Mouse (Mus musculus): ENCODE data around the gene Dlst. TPM values are rescaled to one million over a fixed set of nuclear protein-coding genes. Genes with fewer than 3 reads are reported as not detected.

The Dlst gene
- polyA plus RNA-seq, 1 experiment from 2014 or later, result 107 TPM

DNA sequence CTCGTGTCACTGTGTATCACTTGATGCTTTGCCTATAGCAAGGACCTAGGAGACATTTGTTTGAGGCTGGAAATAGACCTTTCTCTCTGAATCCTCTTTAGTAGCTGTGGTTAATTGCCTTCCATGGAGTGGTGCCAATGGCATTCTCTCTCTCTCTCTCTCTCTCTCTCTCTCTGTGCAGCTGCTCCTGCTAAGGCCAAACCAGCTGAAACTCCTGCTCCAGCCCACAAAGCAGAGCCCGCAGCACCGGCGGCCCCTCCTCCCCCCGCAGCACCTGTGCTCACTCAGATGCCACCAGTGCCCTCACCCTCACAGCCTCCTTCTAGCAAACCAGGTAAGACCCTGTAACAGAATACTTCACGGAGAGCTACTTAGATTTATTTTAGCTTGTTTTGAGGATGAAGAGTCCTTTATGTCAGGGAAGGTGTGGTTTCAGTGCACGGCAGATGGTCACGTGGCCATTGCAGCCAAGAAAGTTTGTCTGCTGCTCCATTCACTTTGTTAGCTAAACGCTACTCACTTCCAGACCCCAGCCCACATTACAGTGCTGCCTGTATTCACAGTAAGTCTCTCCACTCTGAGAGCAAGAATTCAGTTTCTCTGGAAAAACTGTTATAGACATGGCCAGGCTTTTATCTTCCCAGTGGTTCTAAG, 11.3 kb downstream of the Dlst start:
- Histone ChIP-seq H3K4me3 (no peak overlapping the region), H3K9ac (no peak overlapping the region), H3K36me3 (replicated peaks) (peaks cover 45% of the 10 kb centered on the region), H3K4me2 (no peak overlapping the region), H3K27ac (no peak overlapping the region), H3K4me1 (no peaks in the 10 kb centered on the region), H3K9me3 (no peaks in the 10 kb centered on the region), H3K27me3 (replicated peaks) (no peaks in the 10 kb centered on the region)
- ATAC-seq (replicated peaks), result no peak
- 86% methylated on average over 9 of the region's 9 CpGs for WGBS

- no peak for ATAC-seq (replicated peaks)
- Histone ChIP-seq H3K36me3 (replicated peaks) (peaks cover 51% of the 10 kb centered on the region), H3K9ac (no peak overlapping the region), H3K9me3 (no peaks in the 10 kb centered on the region), H3K4me1 (no peaks in the 10 kb centered on the region), H3K27me3 (replicated peaks) (no peaks in the 10 kb centered on the region), H3K27ac (no peak overlapping the region), H3K4me2 (no peak overlapping the region), H3K4me3 (no peak overlapping the region)
- WGBS, result 96% methylated on average over 9 of the region's 9 CpGs
Measured at GRCm38 (mm10) chr12:85123108-85123530, 12.5 kb downstream of the Dlst start.

GRCm38 (mm10) chr12:85123645-85124044, 13.0 kb downstream of the Dlst start:
- H3K36me3 ChIP-seq (replicated peaks), result peaks cover 53% of the 10 kb centered on the region
- no peak overlapping the region for H3K9ac ChIP-seq
- no peak overlapping the region for H3K4me2 ChIP-seq
- no peaks in the 10 kb centered on the region for H3K27me3 ChIP-seq (replicated peaks)
- no peak overlapping the region for H3K27ac ChIP-seq
- no peaks in the 10 kb centered on the region for H3K9me3 ChIP-seq
- H3K4me1 ChIP-seq, result no peaks in the 10 kb centered on the region
- WGBS, result 96% methylated on average over 11 of the region's 11 CpGs
- no peak overlapping the region for H3K4me3 ChIP-seq
- ATAC-seq (replicated peaks), result no peak

- ATAC-seq (replicated peaks), result no peak
- 94% methylated on average over 5 of the region's 5 CpGs for WGBS
- Histone ChIP-seq H3K9ac (no peak overlapping the region), H3K9me3 (no peaks in the 10 kb centered on the region), H3K4me2 (no peak overlapping the region), H3K4me1 (no peaks in the 10 kb centered on the region), H3K27me3 (replicated peaks) (no peaks in the 10 kb centered on the region), H3K4me3 (no peak overlapping the region), H3K36me3 (replicated peaks) (peaks cover 51% of the 10 kb centered on the region), H3K27ac (no peak overlapping the region)
Measured at GRCm38 (mm10) chr12:85124751-85125150, 14.1 kb downstream of the Dlst start.

- 86% methylated on average over 8 of the region's 8 CpGs for WGBS
- Histone ChIP-seq H3K4me3 (no peak overlapping the region), H3K27me3 (replicated peaks) (no peaks in the 10 kb centered on the region), H3K27ac (no peak overlapping the region), H3K4me2 (no peak overlapping the region), H3K4me1 (no peaks in the 10 kb centered on the region), H3K9ac (no peak overlapping the region), H3K36me3 (replicated peaks) (peaks cover 61% of the 10 kb centered on the region), H3K9me3 (no peaks in the 10 kb centered on the region)
- no peak for ATAC-seq (replicated peaks)
Measured at GRCm38 (mm10) chr12:85126986-85127603, 16.5 kb downstream of the Dlst start.

GRCm38 (mm10) chr12:85129426-85129978, 18.9 kb downstream of the Dlst start:
- ATAC-seq (replicated peaks), result no peak
- 97% methylated on average over 9 of the region's 9 CpGs for WGBS
- no peak overlapping the region for H3K27ac ChIP-seq
- H3K9me3 ChIP-seq, result no peaks in the 10 kb centered on the region
- H3K4me2 ChIP-seq, result no peak overlapping the region
- no peak overlapping the region for H3K4me3 ChIP-seq
- H3K4me1 ChIP-seq, result no peaks in the 10 kb centered on the region
- H3K9ac ChIP-seq, result no peak overlapping the region
- peaks cover 61% of the 10 kb centered on the region for H3K36me3 ChIP-seq (replicated peaks)
- H3K27me3 ChIP-seq (replicated peaks), result no peaks in the 10 kb centered on the region

DNA sequence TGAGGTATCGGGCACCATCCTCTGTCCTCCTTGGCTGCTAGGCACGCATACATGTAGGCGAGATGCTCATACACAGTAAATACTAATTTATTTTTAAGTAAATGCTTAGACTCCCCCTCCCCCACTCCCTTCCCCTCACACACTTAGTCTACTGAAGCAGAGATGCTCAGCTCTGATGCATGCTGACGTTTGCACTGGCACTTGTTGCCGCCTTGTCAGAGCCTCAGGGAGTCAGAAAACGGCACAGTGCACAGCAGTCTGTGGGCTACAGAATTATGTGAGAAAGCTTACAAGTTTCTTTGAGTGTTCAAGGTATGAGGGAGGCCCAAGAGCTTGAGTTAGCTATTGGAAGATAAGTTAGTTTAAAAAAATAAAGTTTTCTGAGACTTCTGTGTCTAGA, 20.7 kb downstream of the Dlst start:
- H3K4me2 ChIP-seq, result no peak overlapping the region
- no peaks in the 10 kb centered on the region for H3K4me1 ChIP-seq
- no peak for ATAC-seq (replicated peaks)
- H3K9ac ChIP-seq, result no peak overlapping the region
- 90% methylated on average over 6 of the region's 6 CpGs for WGBS
- no peak overlapping the region for H3K27ac ChIP-seq
- H3K4me3 ChIP-seq, result no peak overlapping the region
- H3K36me3 ChIP-seq (replicated peaks), result peaks cover 62% of the 10 kb centered on the region
- H3K27me3 ChIP-seq (replicated peaks), result no peaks in the 10 kb centered on the region
- H3K9me3 ChIP-seq, result no peaks in the 10 kb centered on the region

GRCm38 (mm10) chr12:85134043-85134794, 23.6 kb downstream of the Dlst start:
- ATAC-seq (replicated peaks), result no peak
- 91% methylated on average over 8 of the region's 8 CpGs for WGBS

GRCm38 (mm10) chr12:85135513-85136470, 25.2 kb downstream of the Dlst start:
- WGBS, result 82% methylated on average over 19 of the region's 19 CpGs
- H3K9me3 ChIP-seq, result no peaks in the 10 kb centered on the region
- H3K4me2 ChIP-seq, result no peak overlapping the region
- H3K27ac ChIP-seq, result no peak overlapping the region
- no peak overlapping the region for H3K9ac ChIP-seq
- H3K36me3 ChIP-seq (replicated peaks), result peaks cover 42% of the 10 kb centered on the region; the same call in 1 of the 2 replicates
- H3K27me3 ChIP-seq (replicated peaks), result no peaks in the 10 kb centered on the region
- ATAC-seq (replicated peaks), result no peak
- H3K4me1 ChIP-seq, result no peaks in the 10 kb centered on the region
- H3K4me3 ChIP-seq, result no peak overlapping the region

More at GRCm38 (mm10) chr12:85134043-85134794, 23.6 kb downstream of the Dlst start:
- H3K27ac ChIP-seq, result no peak overlapping the region
- no peaks in the 10 kb centered on the region for H3K9me3 ChIP-seq
- H3K4me2 ChIP-seq, result no peak overlapping the region
- H3K9ac ChIP-seq, result no peak overlapping the region
- no peaks in the 10 kb centered on the region for H3K27me3 ChIP-seq (replicated peaks)
- no peaks in the 10 kb centered on the region for H3K4me1 ChIP-seq
- H3K4me3 ChIP-seq, result no peak overlapping the region
- peaks cover 57% of the 10 kb centered on the region for H3K36me3 ChIP-seq (replicated peaks)

DNA sequence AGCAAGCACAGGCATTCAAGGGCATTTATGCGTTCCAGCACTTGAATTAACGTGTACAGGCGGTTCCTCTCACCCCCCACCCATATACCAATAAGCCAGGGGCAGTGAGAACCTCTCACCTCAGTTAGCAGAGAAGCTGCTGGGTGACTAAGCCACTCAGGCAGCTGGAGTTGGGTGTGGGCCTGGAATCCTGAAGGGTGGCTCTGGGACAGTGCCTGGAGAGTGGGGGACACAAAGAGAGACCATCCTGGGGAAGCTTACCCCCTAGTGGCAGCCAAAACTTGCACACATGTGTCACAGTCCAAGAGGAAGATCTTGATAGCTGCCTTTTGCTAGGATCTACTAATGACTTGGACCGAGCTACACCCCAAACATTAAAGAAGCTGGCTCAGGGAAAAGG, 26.0 kb downstream of the Dlst start:
- WGBS, result 85% methylated on average over 4 of the region's 4 CpGs

GRCm38 (mm10) chr12:85140036-85140701, 29.5 kb downstream of the Dlst start:
- H3K36me3 ChIP-seq (replicated peaks), result peaks cover 21% of the 10 kb centered on the region
- no peak overlapping the region for H3K4me3 ChIP-seq
- no peak overlapping the region for H3K4me2 ChIP-seq
- no peak overlapping the region for H3K27ac ChIP-seq
- no peaks in the 10 kb centered on the region for H3K27me3 ChIP-seq (replicated peaks)
- ATAC-seq (replicated peaks), result no peak
- H3K4me1 ChIP-seq, result no peaks in the 10 kb centered on the region
- 42% methylated on average over 18 of the region's 18 CpGs for WGBS
- H3K9ac ChIP-seq, result no peak overlapping the region
- H3K9me3 ChIP-seq, result no peaks in the 10 kb centered on the region

More for the DNA sequence above, 26.0 kb downstream of the Dlst start:
- Histone ChIP-seq H3K36me3 (replicated peaks) (peaks cover 36% of the 10 kb centered on the region; the same call in 1 of the 2 replicates), H3K4me2 (no peak overlapping the region), H3K9me3 (no peaks in the 10 kb centered on the region), H3K4me3 (no peak overlapping the region), H3K4me1 (no peaks in the 10 kb centered on the region), H3K27me3 (replicated peaks) (no peaks in the 10 kb centered on the region), H3K27ac (no peak overlapping the region), H3K9ac (no peak overlapping the region)
- no peak for ATAC-seq (replicated peaks)

All from midbrain, embryonic 15.5 days (tissue).